Mouse (Mus musculus) stomach, postnatal 0 days (tissue): ENCODE measurements around the gene Cers6.

ENCODE experiments used
- CTCF ChIP-seq: IDR thresholded peaks from 2 replicates; pipeline ENCODE4 v1.5.1; 2016; ENCODE audit warnings: antibody characterized with exemption, low read depth, mild to moderate bottlenecking, moderate library complexity
- EP300 ChIP-seq: optimal IDR thresholded peaks from 2 replicates; pipeline ENCODE3; 2016; ENCODE audit warnings: antibody characterized with exemption

DNA sequence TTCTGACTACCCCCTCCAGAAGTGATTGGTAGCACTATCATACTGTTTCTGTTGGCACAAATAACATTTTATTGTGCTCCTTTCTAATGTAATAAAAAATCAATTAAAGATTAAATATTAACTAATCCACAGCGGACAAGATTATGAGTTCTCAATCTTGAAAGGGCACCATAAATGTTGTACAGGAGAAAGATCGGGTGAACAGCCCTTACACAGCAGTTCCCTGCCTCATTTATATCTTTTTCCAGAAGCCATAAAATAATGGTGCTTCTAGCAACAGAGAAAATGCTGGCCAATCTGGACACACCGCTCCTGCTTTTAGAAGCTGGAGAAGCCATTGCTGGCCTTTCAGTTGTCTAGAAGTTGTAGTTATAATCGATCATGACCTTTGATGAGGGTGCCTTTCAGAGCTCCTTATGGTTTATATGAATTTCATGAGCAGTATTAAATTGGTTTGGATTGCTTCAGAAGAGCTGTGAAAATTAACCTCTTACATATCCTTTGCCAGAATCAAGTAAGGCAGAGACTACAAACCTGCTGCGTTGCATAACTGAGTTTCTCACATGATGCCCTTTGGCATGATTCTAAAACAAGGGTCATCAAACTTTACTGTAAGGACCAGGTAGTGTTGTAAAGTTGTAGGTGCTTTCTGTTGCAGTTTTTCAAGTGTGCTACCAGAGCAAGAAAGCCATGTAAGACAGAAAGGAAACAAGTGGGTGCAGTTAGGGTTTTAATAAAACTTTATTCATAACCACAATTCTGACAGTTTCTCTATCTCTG, 200.9 kb downstream of the Cers6 start:
- TF ChIP-seq CTCF (no peak), EP300 (no peak)
